Mouse (Mus musculus) retina, postnatal 7 days (tissue): ENCODE results near the gene Gm15557.

Source experiments
- DNase-seq: peaks from one replicate; pipeline ENCODE4 v3.0.0-alpha.2; 2012; ENCODE audit warnings: low read depth, low spot score

The Gm15557 gene

GRCm38 (mm10) chr2:155949362-155949761 is 8.8 kb downstream of the Gm15557 start:
- no peak for DNase-seq

GRCm38 (mm10) chr2:155952006-155952405 is 11.5 kb downstream of the Gm15557 start:
- DNase-seq, result no peak

- DNase-seq, result peak; percentile 84
These were observed 15.9 kb downstream of the Gm15557 start, which contains the start of gene Cep250 for GRCm38 (mm10) chr2:155956134-155957059. TSS of gene Cep250 (plus strand) at chr2:155956458.

- DNase-seq, result no peak
These were observed 19.5 kb downstream of the Gm15557 start for GRCm38 (mm10) chr2:155959981-155960380.

GRCm38 (mm10) chr2:155961862-155962261 is 21.3 kb downstream of the Gm15557 start:
- DNase-seq, result no peak

- peak; percentile 56 for DNase-seq
These were observed 22.5 kb downstream of the Gm15557 start for GRCm38 (mm10) chr2:155962991-155963390.

- DNase-seq, result peak; percentile 51
These were observed 32.8 kb downstream of the Gm15557 start for GRCm38 (mm10) chr2:155973348-155973747.

GRCm38 (mm10) chr2:155974087-155974731 is 33.7 kb downstream of the Gm15557 start:
- no peak for DNase-seq

- DNase-seq, result no peak
These were observed 38.9 kb downstream of the Gm15557 start for GRCm38 (mm10) chr2:155979328-155979991.

- DNase-seq, result no peak
These were observed 45.2 kb downstream of the Gm15557 start for GRCm38 (mm10) chr2:155985776-155986175.

- DNase-seq, result no peak
These were observed 46.6 kb downstream of the Gm15557 start for GRCm38 (mm10) chr2:155987131-155987530.

GRCm38 (mm10) chr2:155989085-155989484 is 48.6 kb downstream of the Gm15557 start:
- DNase-seq, result peak; percentile 24

- no peak for DNase-seq
These were observed 50.6 kb downstream of the Gm15557 start for GRCm38 (mm10) chr2:155991151-155991550.

GRCm38 (mm10) chr2:155991863-155992321 is 51.4 kb downstream of the Gm15557 start:
- no peak for DNase-seq
